25 mouse cellular contexts compared by ENCODE assay signal in genomic region chr2:62356606-62357005, GRCm38 (mm10). TPM values are rescaled to one million over a fixed set of nuclear protein-coding genes. Genes with fewer than 3 reads are reported as not detected.
DNase-seq lines count a peak whose midpoint lies in the region; ATAC-seq and TF ChIP-seq lines count a peak whose summit lies in the region.
"Had no signal": no experiment of that assay in that cellular context is flagged by ENCODE, and none has a peak within 500 bp of the region (broad histone marks: within the 10 kb centered on the region; RNA-seq: fewer than 3 reads in every experiment).

No protein-coding gene starts in this region.

- WGBS in forebrain, embryonic 14.5 days, result 85% methylated on average over 14 of the region's 14 CpGs
- 82% methylated on average over 14 of the region's 14 CpGs for WGBS in forebrain, embryonic 15.5 days
- WGBS in midbrain, embryonic 13.5 days, result 84% methylated on average over 14 of the region's 14 CpGs
- WGBS in midbrain, postnatal 0 days, result 81% methylated on average over 14 of the region's 14 CpGs

- no peaks in the 10 kb centered on the region for H3K9me3 ChIP-seq in forebrain, embryonic 14.5 days (replicated peaks; ENCODE audit: control insufficient read depth, low read length)
- H3K9me3 ChIP-seq in forebrain, embryonic 15.5 days, result no peaks in the 10 kb centered on the region
- no peaks in the 10 kb centered on the region for H3K9me3 ChIP-seq in midbrain, embryonic 13.5 days
- 0 out of 2 replicates have a peak, but pooled peaks cover 2% of the 10 kb centered on the region for H3K9me3 ChIP-seq in midbrain, postnatal 0 days (ENCODE audit: low read length)
- H3K9me3 ChIP-seq: embryonic facial prominence, embryonic 15.5 days; forebrain, embryonic 13.5 days; heart, embryonic 13.5 days; hindbrain, embryonic 12.5 days had no signal

- no peak for TF ChIP-seq CTCF in midbrain, postnatal 0 days (IDR thresholded peaks at IDR 0.05)

- no peak overlapping the region for H3K9ac ChIP-seq in forebrain, embryonic 14.5 days (ENCODE audit: low read length)
- H3K9ac ChIP-seq in forebrain, embryonic 15.5 days (replicated peaks), result no peak overlapping the region
- H3K9ac ChIP-seq in midbrain, embryonic 13.5 days (replicated peaks), result no peak overlapping the region
- H3K9ac ChIP-seq in midbrain, postnatal 0 days (replicated peaks; ENCODE audit: low read length, poor library complexity, severe bottlenecking), result no peak overlapping the region
- H3K9ac ChIP-seq: embryonic facial prominence, embryonic 15.5 days; forebrain, embryonic 13.5 days; heart, embryonic 13.5 days; hindbrain, embryonic 12.5 days had no signal

- DNase-seq in forebrain, embryonic 14.5 days (ENCODE audit: low spot score), result no peak
- DNase-seq in midbrain, postnatal 0 days (ENCODE audit: low spot score), result no peak
- peak; percentile 63 for DNase-seq in R1 (ENCODE audit: low read depth, low spot score)
- DNase-seq in thymus, postnatal 0 days (ENCODE audit: low spot score), result no peak
- no peak for DNase-seq in gastrocnemius, postnatal 36 days
- DNase-seq: adrenal gland, postnatal 10 days; cerebellum, adult 11 months; cerebellum, adult 8-10 months; cerebellum, postnatal 14 days; embryo, embryonic 11 days; gastrocnemius, postnatal 14 days; heart, adult 11 months; heart, postnatal 4 days had no signal

- no peaks in the 10 kb centered on the region for H3K36me3 ChIP-seq in forebrain, embryonic 14.5 days (ENCODE audit: control insufficient read depth, insufficient read depth, low read length)
- no peaks in the 10 kb centered on the region for H3K36me3 ChIP-seq in forebrain, embryonic 15.5 days
- H3K36me3 ChIP-seq in midbrain, embryonic 13.5 days, result no peaks in the 10 kb centered on the region
- no peaks in the 10 kb centered on the region for H3K36me3 ChIP-seq in midbrain, postnatal 0 days (ENCODE audit: insufficient read depth, low read length)
- H3K36me3 ChIP-seq: embryonic facial prominence, embryonic 15.5 days; heart, embryonic 13.5 days; hindbrain, embryonic 12.5 days had no signal

- no peak overlapping the region for H3K4me2 ChIP-seq in forebrain, embryonic 14.5 days (ENCODE audit: low read length)
- no peak overlapping the region for H3K4me2 ChIP-seq in forebrain, embryonic 15.5 days (replicated peaks)
- H3K4me2 ChIP-seq in midbrain, embryonic 13.5 days (replicated peaks), result no peak overlapping the region
- H3K4me2 ChIP-seq in midbrain, postnatal 0 days (ENCODE audit: low read depth, low read length, poor library complexity, severe bottlenecking), result no peak overlapping the region
- H3K4me2 ChIP-seq: embryonic facial prominence, embryonic 15.5 days; forebrain, embryonic 13.5 days; heart, embryonic 13.5 days; hindbrain, embryonic 12.5 days had no signal

- H3K27ac ChIP-seq in forebrain, embryonic 14.5 days (ENCODE audit: low read depth, low read length), result peak overlapping the region; percentile 14; the same call in 1 of the 2 replicates
- H3K27ac ChIP-seq in forebrain, embryonic 15.5 days (replicated peaks), result no peak overlapping the region
- no peak overlapping the region for H3K27ac ChIP-seq in midbrain, embryonic 13.5 days
- H3K27ac ChIP-seq in midbrain, postnatal 0 days (ENCODE audit: low read depth, low read length), result no peak overlapping the region
- H3K27ac ChIP-seq: embryonic facial prominence, embryonic 15.5 days; forebrain, embryonic 13.5 days; heart, embryonic 13.5 days; hindbrain, embryonic 12.5 days had no signal

- no peak overlapping the region for H3K4me3 ChIP-seq in forebrain, embryonic 14.5 days (ENCODE audit: low read depth, low read length)
- H3K4me3 ChIP-seq in forebrain, embryonic 15.5 days, result no peak overlapping the region
- no peak overlapping the region for H3K4me3 ChIP-seq in midbrain, embryonic 13.5 days (replicated peaks)
- H3K4me3 ChIP-seq in midbrain, postnatal 0 days (ENCODE audit: low read depth, low read length), result no peak overlapping the region
- H3K4me3 ChIP-seq: embryonic facial prominence, embryonic 15.5 days; erythroblast, embryonic 14.5 days; forebrain, embryonic 13.5 days; heart, embryonic 13.5 days; hindbrain, embryonic 12.5 days had no signal

- H3K4me1 ChIP-seq in forebrain, embryonic 14.5 days (ENCODE audit: control insufficient read depth, insufficient read depth, low read length), result peaks cover 7% of the 10 kb centered on the region; the same call in 1 of the 2 replicates
- peaks cover 17% of the 10 kb centered on the region for H3K4me1 ChIP-seq in forebrain, embryonic 15.5 days
- 0 out of 2 replicates have a peak, but pooled peaks cover 5% of the 10 kb centered on the region for H3K4me1 ChIP-seq in midbrain, embryonic 13.5 days (replicated peaks)
- no peaks in the 10 kb centered on the region for H3K4me1 ChIP-seq in midbrain, postnatal 0 days (ENCODE audit: insufficient read depth, low read length)
- H3K4me1 ChIP-seq: embryonic facial prominence, embryonic 15.5 days; heart, embryonic 13.5 days; hindbrain, embryonic 12.5 days had no signal

- H3K27me3 ChIP-seq in forebrain, embryonic 14.5 days (replicated peaks; ENCODE audit: control insufficient read depth, insufficient read depth, low read length), result no peaks in the 10 kb centered on the region
- H3K27me3 ChIP-seq in forebrain, embryonic 15.5 days, result no peaks in the 10 kb centered on the region
- no peaks in the 10 kb centered on the region for H3K27me3 ChIP-seq in midbrain, embryonic 13.5 days
- H3K27me3 ChIP-seq in midbrain, postnatal 0 days (ENCODE audit: insufficient read depth, low read length), result no peaks in the 10 kb centered on the region
- H3K27me3 ChIP-seq: embryonic facial prominence, embryonic 15.5 days; forebrain, embryonic 13.5 days; heart, embryonic 13.5 days; hindbrain, embryonic 12.5 days; Patski had no signal

- intact Hi-C loops in gastrocnemius, postnatal 36 days (cut with DNase I), result no loop called here

- no peak for ATAC-seq in forebrain, embryonic 14.5 days
- no peak for ATAC-seq in forebrain, embryonic 15.5 days (replicated peaks)
- ATAC-seq in midbrain, embryonic 13.5 days, result 0 out of 2 replicates have a peak, but pooled peaks have one; percentile 34
- no peak for ATAC-seq in midbrain, postnatal 0 days (ENCODE audit: low FRiP score)
- ATAC-seq in megakaryocyte progenitor cell, adult 5-6 weeks (replicated peaks; ENCODE audit: poor library complexity), result peak; percentile 54
- ATAC-seq: hindbrain, embryonic 16.5 days; inflammation-experienced regulatory T-cells, adult 6 months; Patski had no signal

RNA-seq across cellular contexts. Expression of gene Dpp4, which starts 55.4 kb away (rescaled TPM):
- 1.6 and 1.7 TPM in 2 replicates for polyA plus RNA-seq in forebrain, embryonic 14.5 days (2014; fragmentation: Nextera tagmentation; extraction: Ambion mirVana)
- 1.5 and 1.6 TPM in 2 replicates for polyA plus RNA-seq in forebrain, embryonic 15.5 days (2015; fragmentation: Nextera tagmentation; extraction: Ambion mirVana)
- polyA plus RNA-seq in midbrain, embryonic 13.5 days (2015; fragmentation: Nextera tagmentation; extraction: Ambion mirVana), result 1.4 and 1.6 TPM in 2 replicates
- 5.4 and 5.9 TPM in 2 replicates for total RNA-seq in midbrain, postnatal 0 days (2014; rRNA removed)
- polyA plus RNA-seq in midbrain, postnatal 0 days (2015; fragmentation: Nextera tagmentation; extraction: Ambion mirVana), result 2.2 and 3.5 TPM in 2 replicates
- 9.8 and 10.0 TPM in 2 replicates for total RNA-seq in megakaryocyte progenitor cell, adult 5-6 weeks (2015)
- total RNA-seq in megakaryocyte progenitor cell, adult 5-6 weeks (2017), result 13.8 and 16.4 TPM in 2 replicates
- 58.4 and 69.5 TPM in 2 replicates for polyA plus RNA-seq in thymus, postnatal 0 days (2015; fragmentation: Nextera tagmentation; extraction: Ambion mirVana)
- 1 to 10 TPM; 1.9 to 3.5 TPM for total RNA-seq in gastrocnemius, postnatal 36 days (2021)
- polyA plus RNA-seq: C2C12; erythroblast, embryonic 14.5 days had no signal

Comparison
In these comparisons a context has a peak if more than half of its experiments do, and no peak if none do; other contexts are left out.
1. ATAC-seq: peak in midbrain, embryonic 13.5 days (single experiment) and megakaryocyte progenitor cell, adult 5-6 weeks (single experiment); none in forebrain, embryonic 14.5 days (single experiment), forebrain, embryonic 15.5 days (single experiment) and midbrain, postnatal 0 days (single experiment).
2. RNA of gene Dpp4, which starts 55.4 kb away (polyA plus RNA-seq): 58.4 to 69.5 TPM in thymus, postnatal 0 days; 2.2 to 3.5 TPM in midbrain, postnatal 0 days, 1.6 to 1.7 TPM in forebrain, embryonic 14.5 days, 1.5 to 1.6 TPM in forebrain, embryonic 15.5 days and 1.4 to 1.6 TPM in midbrain, embryonic 13.5 days; every median in the first group is over 10 times any median in the second.